Mouse (Mus musculus): ENCODE data around the gene Tnfrsf25. TPM values are rescaled to one million over a fixed set of nuclear protein-coding genes. Genes with fewer than 3 reads are reported as not detected.

Gene Tnfrsf25
- polyA plus RNA-seq, 1 experiment from 2014 or later, result 0.11 TPM

DNA sequence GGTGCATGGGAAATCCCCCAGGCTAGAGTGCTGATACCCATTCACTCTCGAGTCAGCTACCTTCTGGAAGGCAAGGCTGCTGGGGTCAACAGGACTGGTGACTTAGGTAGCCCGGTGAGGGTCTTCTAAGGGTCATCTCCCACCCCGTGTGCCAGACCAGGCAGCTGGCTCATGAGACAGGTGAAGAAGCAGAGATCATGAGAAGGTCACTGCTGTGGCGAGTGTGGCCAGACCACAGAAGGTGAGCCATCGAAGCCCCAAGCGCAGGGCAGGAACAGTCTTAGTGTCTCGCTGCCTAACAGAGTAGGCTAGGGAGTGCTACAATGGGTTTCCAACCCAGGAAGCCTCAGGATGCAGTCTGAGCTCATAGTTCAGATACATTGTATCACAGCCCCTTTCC is 31.1 kb upstream of the Tnfrsf25 start:
- 94% methylated on average over 7 of the region's 7 CpGs for WGBS (ENCODE audit: missing documents)
- no peaks in the 10 kb centered on the region for H3K79me2 ChIP-seq (ENCODE audit: inconsistent target)
- H3K4me3 ChIP-seq (ENCODE audit: inconsistent target), result no peak overlapping the region
- H3K36me3 ChIP-seq (ENCODE audit: inconsistent target), result no peaks in the 10 kb centered on the region
- no peak overlapping the region for H3K27ac ChIP-seq

DNA sequence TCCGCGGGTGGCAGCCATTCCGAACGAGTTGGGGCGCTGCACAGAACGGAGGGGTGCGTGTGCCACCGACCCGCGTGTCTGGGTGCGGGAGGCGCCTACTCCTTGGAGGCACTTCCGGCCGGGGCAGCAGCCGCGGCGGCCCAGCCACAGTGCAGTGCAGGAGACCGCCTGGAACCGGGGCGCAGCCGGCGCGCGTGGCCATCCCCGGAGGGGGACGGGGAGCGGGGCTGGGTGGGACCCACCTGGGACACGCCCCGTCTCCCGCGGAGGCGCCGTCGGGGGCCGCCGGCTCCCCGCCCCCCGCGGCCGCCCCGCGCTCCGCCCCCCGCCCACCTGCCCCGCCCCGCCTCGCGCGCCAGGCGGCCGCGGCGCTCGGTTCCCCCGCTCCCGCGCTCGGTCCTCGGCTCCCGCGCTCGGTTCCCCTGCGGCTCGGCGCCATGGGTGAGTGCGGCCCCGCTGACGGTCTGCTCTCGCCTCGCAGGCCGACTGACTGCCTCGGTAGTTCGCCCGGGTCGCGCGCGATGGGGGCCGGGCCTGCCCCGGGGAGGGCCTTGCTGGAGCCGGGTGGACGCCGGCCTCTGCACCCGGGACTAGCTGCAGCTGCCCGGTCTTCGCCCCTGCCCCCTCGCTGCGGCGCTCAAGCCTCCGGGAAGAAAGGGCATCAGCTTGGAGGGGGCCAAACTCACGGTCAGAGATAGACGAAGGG is 29.1 kb upstream of the Tnfrsf25 start:
- no peak overlapping the region; the same call in 1 of the 2 replicates for H3K4me3 ChIP-seq (ENCODE audit: inconsistent target)
- no peak overlapping the region for H3K27ac ChIP-seq
- no peaks in the 10 kb centered on the region for H3K79me2 ChIP-seq (ENCODE audit: inconsistent target)
- WGBS (ENCODE audit: missing documents), result 1% methylated on average over 68 of the region's 92 CpGs
- H3K36me3 ChIP-seq (ENCODE audit: inconsistent target), result no peaks in the 10 kb centered on the region

DNA sequence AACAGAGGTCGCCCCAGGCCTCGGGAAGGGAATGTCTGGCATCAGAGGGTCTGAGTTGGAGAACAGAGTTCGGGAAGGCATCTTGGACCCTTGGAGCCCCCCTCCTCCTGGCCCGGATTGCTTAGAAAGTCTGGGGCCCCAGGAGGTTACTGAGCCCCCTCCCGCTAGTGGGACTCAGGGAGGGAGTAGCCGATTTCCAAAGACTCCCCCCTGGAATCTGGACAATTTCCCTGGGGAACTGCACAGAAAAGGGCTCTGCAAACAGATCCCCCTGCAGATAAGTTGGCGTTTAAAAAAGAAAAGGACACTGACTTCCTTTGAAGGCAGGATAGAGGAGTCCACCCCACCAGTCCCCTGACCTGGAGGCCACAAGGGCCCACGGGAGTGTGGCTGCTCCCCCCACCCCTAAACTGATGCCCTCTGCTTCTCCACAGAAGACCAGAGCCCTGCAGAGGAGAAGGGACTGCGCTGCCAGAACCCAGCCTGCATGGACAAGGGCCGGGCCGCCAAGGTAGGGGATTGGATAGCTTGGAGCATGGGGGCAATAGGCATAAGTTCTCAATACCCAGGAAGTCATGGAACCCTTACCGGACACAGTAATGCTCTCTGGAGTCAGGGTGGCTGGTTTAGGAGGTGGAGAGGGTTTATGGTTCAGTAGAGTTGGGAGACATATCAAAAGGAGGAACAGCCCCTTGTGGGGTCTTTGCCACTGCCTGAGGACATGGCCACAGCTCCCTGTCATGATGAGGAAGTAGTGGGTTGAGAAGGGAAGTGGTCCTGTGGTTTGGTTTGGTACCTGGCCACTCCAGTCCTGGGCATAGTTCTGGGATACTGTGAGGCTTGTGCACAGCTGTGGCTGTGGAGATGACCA is 28.3 kb upstream of the Tnfrsf25 start:
- WGBS (ENCODE audit: missing documents), result 5% methylated on average over 12 of the region's 12 CpGs
- Histone ChIP-seq H3K4me3 (ENCODE audit: inconsistent target) (no peak overlapping the region; the same call in 1 of the 2 replicates), H3K79me2 (ENCODE audit: inconsistent target) (no peaks in the 10 kb centered on the region), H3K36me3 (ENCODE audit: inconsistent target) (no peaks in the 10 kb centered on the region), H3K27ac (no peak overlapping the region)

DNA sequence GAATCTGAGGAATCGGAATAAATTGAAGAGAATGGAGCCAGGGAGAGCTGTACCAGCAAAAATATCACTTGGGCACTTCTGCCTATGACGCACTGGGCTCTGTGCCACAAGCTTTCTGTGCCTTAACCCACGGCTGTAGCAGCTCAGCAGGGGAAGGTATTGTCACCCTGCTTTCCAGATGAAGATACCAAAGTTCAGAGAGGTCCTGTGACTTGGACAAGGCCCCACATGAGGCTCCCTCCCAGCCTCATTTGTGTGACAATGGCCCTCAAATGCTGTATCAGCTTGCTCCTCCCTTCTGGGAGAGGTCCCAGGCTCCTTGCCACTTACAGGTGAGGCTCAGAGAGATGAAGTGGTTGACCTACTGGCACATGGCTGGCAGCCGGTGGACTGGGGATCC is 27.6 kb upstream of the Tnfrsf25 start:
- no peak overlapping the region for H3K4me3 ChIP-seq (ENCODE audit: inconsistent target)
- WGBS (ENCODE audit: missing documents), result 18% methylated on average over 4 of the region's 4 CpGs
- no peak overlapping the region for H3K27ac ChIP-seq
- H3K79me2 ChIP-seq (ENCODE audit: inconsistent target), result no peaks in the 10 kb centered on the region
- no peaks in the 10 kb centered on the region for H3K36me3 ChIP-seq (ENCODE audit: inconsistent target)

DNA sequence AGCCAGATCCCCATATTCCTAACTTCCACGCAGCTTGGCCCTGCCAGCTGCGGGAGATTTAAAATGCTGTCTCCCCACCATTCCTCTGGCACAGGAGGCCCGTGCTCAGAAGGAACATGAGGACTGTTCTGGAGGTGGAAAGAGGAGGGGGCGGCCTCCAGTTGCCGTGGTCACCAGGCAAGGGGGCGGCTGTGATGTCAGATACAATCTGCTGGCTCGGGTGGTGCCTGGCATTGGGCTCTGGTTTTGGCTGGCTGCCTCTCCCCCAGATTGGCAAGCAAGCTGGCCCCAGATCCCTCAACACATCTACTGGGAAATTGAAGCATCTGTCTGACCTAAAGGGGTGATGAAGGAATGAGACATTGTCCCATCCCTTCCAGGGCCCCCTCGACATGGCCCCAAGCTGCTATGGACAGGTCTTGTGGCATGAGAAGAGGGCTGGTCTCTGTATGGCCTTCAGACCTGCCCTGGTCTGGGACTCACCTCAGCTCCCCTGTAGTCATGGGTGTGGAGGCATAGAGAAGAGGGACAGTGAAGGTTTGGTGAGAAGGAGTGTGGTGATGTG is 27.1 kb upstream of the Tnfrsf25 start:
- Histone ChIP-seq H3K79me2 (ENCODE audit: inconsistent target) (no peaks in the 10 kb centered on the region), H3K36me3 (ENCODE audit: inconsistent target) (no peaks in the 10 kb centered on the region), H3K27ac (no peak overlapping the region), H3K4me3 (ENCODE audit: inconsistent target) (no peak overlapping the region)
- 60% methylated on average over 8 of the region's 8 CpGs for WGBS (ENCODE audit: missing documents)

DNA sequence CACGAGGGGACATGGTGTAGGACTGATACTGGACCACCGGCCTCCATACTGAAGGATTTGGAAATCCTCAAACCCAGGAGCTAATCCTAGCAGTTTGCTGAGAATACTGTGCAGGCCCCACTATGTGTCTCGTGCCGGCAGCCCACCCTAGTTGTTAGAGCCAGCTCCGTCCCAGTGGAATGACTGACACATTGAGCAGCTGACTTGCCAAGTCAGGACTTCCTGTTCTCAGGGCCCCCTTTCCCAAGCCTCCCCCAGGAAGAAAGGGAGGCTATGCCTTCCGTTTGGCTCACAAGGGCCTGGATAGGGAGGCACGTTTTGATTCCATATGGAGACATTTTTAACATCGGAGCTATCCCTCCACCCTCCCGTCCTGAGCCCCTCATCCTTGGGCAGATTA is 25.5 kb upstream of the Tnfrsf25 start:
- 95% methylated on average over 9 of the region's 9 CpGs for WGBS (ENCODE audit: missing documents)
- H3K4me3 ChIP-seq (ENCODE audit: inconsistent target), result no peak overlapping the region
- no peak overlapping the region for H3K27ac ChIP-seq
- H3K79me2 ChIP-seq (ENCODE audit: inconsistent target), result no peaks in the 10 kb centered on the region
- H3K36me3 ChIP-seq (ENCODE audit: inconsistent target), result no peaks in the 10 kb centered on the region

DNA sequence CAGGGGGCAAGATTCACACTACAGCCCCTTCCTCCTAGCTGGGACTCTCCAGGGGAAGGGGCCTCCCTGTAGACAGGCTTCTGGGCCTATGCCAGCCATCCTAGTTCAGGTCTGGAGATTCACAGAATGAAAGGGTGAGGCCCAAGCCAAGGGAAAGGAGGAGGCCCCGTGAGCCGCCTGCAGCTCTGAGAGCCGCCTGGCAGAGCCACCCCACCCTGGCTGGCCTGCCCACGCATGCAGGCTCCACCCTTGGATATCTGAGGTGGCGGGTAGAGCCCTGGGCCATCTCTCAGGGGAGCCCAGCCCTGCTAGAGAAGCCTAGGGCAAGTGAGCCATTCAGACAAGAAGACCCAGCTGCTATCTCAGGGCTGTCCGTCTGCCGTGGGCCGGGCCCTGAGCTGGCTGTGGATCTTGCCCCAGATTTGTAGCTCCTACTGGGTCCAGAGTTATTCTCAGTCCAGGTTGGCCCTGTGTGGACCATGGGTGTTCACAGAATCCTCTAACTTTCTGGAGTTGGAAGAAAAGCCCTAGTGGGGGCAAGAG is 22.9 kb upstream of the Tnfrsf25 start:
- H3K4me3 ChIP-seq (ENCODE audit: inconsistent target), result no peak overlapping the region
- no peaks in the 10 kb centered on the region for H3K36me3 ChIP-seq (ENCODE audit: inconsistent target)
- H3K79me2 ChIP-seq (ENCODE audit: inconsistent target), result no peaks in the 10 kb centered on the region
- WGBS (ENCODE audit: missing documents), result 97% methylated on average over 7 of the region's 8 CpGs
- no peak overlapping the region for H3K27ac ChIP-seq

DNA sequence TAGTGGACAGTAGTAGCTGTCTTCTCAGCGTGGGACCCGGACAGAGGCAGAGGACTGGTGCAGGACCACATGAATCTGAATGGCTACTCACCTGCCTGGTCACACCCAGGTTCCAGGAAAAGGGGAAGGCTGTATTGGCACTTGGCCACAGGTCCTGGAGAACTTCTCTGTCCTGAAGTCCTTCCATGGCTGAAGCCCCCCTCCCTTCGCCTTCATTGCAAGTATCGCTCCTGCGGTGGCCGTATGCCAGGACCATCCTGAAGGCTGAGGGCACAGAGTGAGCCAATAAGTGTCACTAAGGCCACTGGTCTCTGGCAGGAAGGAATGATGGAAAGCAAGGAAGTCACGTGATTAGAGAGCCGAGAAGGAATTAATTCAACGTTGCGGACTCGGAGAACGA is 21.5 kb upstream of the Tnfrsf25 start:
- WGBS (ENCODE audit: missing documents), result 88% methylated on average over 12 of the region's 12 CpGs
- H3K79me2 ChIP-seq (ENCODE audit: inconsistent target), result no peaks in the 10 kb centered on the region
- no peaks in the 10 kb centered on the region for H3K36me3 ChIP-seq (ENCODE audit: inconsistent target)
- H3K4me3 ChIP-seq (ENCODE audit: inconsistent target), result no peak overlapping the region
- H3K27ac ChIP-seq, result no peak overlapping the region

DNA sequence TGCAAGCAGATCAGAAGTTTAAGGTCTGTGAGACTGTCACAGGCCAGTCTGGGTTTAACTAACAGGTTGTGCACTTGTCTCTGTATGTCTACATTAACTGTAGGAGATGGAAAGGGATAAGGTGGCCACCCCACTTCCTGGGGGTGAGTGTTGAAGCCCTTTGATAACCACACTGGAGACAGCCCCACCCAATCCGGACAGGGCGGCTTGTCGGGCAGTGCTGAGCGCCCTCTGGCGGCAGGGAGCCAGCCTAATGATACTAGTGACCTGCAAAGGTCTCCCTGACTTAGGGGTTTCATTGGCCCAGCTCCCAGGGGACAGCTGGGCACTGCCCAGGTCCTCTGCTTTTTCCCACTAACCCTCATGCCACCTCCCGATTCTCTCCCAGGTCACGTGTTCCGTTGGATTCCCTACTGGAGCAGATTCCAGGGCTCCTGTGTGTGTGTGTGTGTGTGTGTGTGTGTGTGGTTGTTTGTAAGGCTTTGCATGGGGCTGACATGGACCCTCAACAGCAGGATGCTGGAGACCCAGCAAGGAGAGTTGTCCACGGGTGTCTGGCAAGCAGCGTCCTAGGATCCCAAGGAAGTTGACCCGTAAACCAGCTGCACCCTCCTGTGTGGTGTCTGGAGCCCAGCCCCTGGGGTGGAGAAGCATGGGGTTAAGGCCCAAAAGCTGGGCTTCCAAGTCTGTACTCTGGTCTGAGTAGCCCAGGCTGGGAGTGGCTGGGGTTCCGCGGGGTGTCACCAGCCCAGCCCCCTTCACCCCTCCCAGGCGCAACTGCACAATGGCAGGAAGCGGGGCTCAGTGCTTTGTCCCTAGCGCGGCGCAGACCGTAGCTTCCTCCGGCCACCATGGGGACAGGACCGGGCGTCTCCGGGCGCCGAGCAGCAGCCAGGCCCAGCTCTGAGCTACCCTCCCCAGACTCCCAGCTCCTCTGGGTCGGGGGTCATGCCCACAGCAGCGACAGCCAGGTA is 19.5 kb upstream of the Tnfrsf25 start:
- H3K36me3 ChIP-seq (ENCODE audit: inconsistent target), result no peaks in the 10 kb centered on the region
- no peak overlapping the region for H3K27ac ChIP-seq
- no peaks in the 10 kb centered on the region for H3K79me2 ChIP-seq (ENCODE audit: inconsistent target)
- no peak overlapping the region for H3K4me3 ChIP-seq (ENCODE audit: inconsistent target)
- WGBS (ENCODE audit: missing documents), result 7% methylated on average over 27 of the region's 27 CpGs

DNA sequence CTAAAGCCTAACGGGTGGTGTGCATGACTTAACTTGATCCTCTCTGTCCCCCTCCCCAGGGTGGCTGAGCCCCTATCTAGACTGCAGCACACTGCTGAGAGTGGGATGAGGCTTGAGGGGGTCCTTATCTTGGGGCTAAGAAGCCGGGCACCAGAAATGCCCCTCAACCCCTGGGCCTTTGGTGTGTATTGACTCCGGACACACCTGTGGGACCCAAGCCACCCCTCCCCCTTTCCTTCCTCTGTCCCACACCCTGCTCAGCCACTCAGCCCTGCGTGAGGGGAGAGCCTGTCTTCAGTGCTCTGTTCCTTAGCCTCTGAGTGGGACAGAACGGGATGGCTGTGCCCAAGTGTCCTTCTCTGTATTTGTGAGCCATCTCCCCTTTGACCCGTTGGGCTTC is 18.8 kb upstream of the Tnfrsf25 start:
- no peak overlapping the region for H3K4me3 ChIP-seq (ENCODE audit: inconsistent target)
- no peak overlapping the region for H3K27ac ChIP-seq
- no peaks in the 10 kb centered on the region for H3K79me2 ChIP-seq (ENCODE audit: inconsistent target)
- WGBS (ENCODE audit: missing documents), result 30% methylated on average over 6 of the region's 6 CpGs
- H3K36me3 ChIP-seq (ENCODE audit: inconsistent target), result no peaks in the 10 kb centered on the region

DNA sequence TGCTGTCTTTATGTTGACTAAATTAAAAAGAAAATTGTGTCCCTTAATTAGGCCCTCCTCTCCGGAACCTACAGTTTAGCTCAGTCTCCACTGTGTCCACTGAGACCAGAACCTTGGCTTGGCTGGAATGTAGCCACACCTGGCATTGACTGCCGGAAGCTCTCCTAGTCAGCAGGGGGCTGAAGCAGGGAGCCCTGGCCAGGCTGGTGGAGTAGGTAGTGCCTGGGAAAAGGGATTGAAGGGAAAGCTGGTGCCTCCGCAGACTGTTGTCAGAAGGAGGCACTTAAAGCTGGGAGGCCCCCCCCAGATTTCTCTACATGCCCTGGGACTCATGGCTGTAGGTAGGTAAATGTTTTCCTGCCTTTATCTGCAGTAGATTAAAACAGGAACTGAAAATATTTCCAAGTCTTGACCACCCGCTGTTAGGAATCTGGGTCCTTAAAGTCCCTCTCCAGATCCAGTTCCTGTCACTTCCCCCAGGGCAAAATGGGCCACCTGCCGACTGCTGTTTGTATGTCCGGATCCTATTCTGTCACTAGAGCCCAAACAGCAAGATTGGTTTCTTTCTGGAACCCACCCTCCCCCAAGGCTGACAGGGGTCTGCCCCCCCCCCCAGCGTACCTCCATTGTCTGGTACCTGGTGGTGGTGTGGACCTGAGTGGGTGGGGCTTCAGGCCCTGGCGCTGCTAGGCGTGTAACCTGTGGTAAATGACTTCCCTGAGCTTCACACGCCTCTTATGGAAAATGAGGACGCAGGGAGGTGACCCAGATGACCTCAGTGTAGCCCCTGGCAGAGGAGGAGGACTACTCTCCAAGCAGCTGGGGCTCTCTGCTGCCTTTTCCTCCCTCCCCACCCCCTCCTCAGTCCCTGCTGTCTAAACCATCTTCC is 17.6 kb upstream of the Tnfrsf25 start:
- no peaks in the 10 kb centered on the region for H3K36me3 ChIP-seq (ENCODE audit: inconsistent target)

DNA sequence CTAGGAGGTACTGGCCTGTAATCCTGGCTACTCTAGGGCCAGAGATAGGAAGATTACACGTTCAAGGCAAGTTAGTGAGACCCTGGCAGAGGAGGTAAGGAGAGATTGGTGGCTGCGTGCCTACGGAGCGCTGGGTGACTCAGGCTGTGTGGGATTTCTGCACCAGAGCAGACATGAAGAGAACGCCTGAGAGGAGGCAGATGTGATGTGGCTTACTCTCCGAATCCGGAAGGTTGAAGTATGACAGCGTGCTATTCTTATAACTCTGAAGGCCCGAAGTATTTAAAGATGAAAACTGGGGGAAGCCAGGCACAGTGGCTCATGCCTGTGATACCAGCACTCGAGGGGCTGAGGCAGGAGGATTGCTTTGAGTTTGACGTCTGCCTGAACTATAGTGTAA is 15.2 kb upstream of the Tnfrsf25 start:
- H3K4me3 ChIP-seq (ENCODE audit: inconsistent target), result no peak overlapping the region
- H3K36me3 ChIP-seq (ENCODE audit: inconsistent target), result no peaks in the 10 kb centered on the region
- H3K79me2 ChIP-seq (ENCODE audit: inconsistent target), result no peaks in the 10 kb centered on the region
- H3K27ac ChIP-seq, result no peak overlapping the region
- WGBS (ENCODE audit: missing documents), result 86% methylated on average over 11 of the region's 11 CpGs

More for the DNA sequence above, 17.6 kb upstream of the Tnfrsf25 start:
- H3K79me2 ChIP-seq (ENCODE audit: inconsistent target), result no peaks in the 10 kb centered on the region
- H3K4me3 ChIP-seq (ENCODE audit: inconsistent target), result no peak overlapping the region
- no peak overlapping the region for H3K27ac ChIP-seq
- 83% methylated on average over 11 of the region's 11 CpGs for WGBS (ENCODE audit: missing documents)

DNA sequence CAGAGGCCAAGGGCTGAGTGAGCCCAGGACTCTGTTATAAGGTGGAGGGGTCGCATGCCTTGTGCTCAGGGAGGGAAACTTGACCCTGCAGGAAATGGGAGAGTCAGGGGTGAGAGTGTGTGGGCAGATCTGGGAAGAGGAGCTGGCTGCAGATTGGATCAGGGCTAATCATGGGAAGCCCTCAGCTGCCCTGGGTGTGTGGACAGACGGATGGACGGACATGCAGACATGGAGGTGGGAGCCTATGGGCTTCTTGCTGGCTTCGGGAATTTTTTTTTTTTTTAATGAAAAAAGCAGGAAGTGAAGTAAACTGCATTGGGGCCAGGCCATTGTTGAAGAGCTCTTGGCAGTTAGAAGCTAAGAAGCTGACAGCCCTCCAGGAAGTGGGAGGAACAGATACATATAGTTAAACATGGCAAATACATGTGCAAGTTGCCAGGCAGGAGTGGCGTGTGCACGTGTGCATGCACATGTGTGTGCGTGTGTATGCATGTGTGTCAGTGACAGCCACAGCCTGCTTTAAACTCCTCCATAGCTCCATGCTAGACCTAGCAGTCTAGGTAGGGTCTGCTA is 14.6 kb upstream of the Tnfrsf25 start:
- WGBS (ENCODE audit: missing documents), result 36% methylated on average over 7 of the region's 7 CpGs
- Histone ChIP-seq H3K36me3 (ENCODE audit: inconsistent target) (no peaks in the 10 kb centered on the region), H3K79me2 (ENCODE audit: inconsistent target) (no peaks in the 10 kb centered on the region), H3K4me3 (ENCODE audit: inconsistent target) (no peak overlapping the region), H3K27ac (no peak overlapping the region)
